Mouse (Mus musculus): ENCODE results near the gene Zcchc18. TPM values are rescaled to one million over a fixed set of nuclear protein-coding genes. Genes with fewer than 3 reads are reported as not detected.
"Not testable (repeated sequence)": the region's sequence is repeated elsewhere in the genome, so short reads cannot be mapped to it uniquely, and the experiment has no call there.

Zcchc18 gene
- polyA plus RNA-seq (2012; rRNA removed): 239 and 250 TPM in 2 replicates

GRCm38 (mm10) chrX:136992978-136993547 lies at the start of gene Zcchc18:
Gene Zcchc18, plus strand, starts transcription at chrX:136993155.
- peak; percentile 65 for TF ChIP-seq POLR2A (IDR thresholded peaks at IDR 0.05; ENCODE audit: extremely low read depth, insufficient read depth, low read length)
- TF ChIP-seq CTCF (IDR thresholded peaks at IDR 0.05; ENCODE audit: extremely low read depth, insufficient read depth, low read length): no peak
- Histone ChIP-seq H3K4me1 (ENCODE audit: control insufficient read depth, insufficient read depth, low read length) (no peaks in the 10 kb centered on the region), H3K4me3 (ENCODE audit: insufficient read depth, low read length) (peak within 1 kb of the TSS; percentile 92), H3K27ac (ENCODE audit: insufficient read depth, low read length) (peak within 1 kb of the TSS; percentile 74)

DNA sequence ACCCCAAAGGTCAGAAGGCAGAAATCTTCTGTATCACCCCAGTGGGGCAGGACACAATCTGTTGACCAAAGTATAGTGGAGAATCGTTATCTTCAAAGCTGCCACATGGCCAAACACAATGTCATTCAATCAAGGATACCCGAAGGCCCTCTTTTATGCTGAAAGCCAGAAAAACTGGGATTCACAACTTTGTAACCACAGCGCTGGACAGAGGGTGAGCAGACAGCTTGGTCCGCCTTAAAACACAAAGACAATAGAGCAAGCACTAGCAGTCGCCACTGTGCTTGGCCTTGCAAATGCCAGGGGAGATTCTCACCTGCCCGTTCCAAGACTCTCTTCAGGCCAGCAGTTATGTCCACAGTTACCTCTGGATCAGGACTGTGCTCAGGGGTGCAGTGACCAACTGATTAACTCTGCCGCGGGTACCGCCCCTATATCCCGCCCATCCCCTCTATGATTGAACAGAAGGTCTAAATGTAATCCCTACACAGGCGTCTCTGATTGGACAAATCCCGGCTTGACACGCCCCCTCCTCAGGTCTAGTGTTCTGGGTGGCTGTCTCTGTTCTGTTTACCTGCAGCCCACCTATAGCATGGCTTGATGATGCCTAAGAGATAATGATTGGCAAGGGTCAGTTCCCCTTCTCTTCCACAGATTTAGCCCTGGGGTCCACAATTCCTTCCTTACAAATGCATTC lies 35.2 kb upstream of the Zcchc18 start:
- not testable (repeated sequence) for H3K4me1 ChIP-seq (ENCODE audit: control insufficient read depth, insufficient read depth, low read length); H3K27ac ChIP-seq (ENCODE audit: insufficient read depth, low read length)
- peak overlapping the region; percentile 49 for H3K4me3 ChIP-seq (ENCODE audit: insufficient read depth, low read length)

GRCm38 (mm10) chrX:136958300-136958699 lies 34.7 kb upstream of the Zcchc18 start:
- not testable (repeated sequence) for H3K27ac ChIP-seq (ENCODE audit: insufficient read depth, low read length); H3K4me1 ChIP-seq (ENCODE audit: control insufficient read depth, insufficient read depth, low read length)
- 0 out of 2 replicates have a peak overlapping the region, but pooled peaks have one; percentile 49 for H3K4me3 ChIP-seq (ENCODE audit: insufficient read depth, low read length)

DNA sequence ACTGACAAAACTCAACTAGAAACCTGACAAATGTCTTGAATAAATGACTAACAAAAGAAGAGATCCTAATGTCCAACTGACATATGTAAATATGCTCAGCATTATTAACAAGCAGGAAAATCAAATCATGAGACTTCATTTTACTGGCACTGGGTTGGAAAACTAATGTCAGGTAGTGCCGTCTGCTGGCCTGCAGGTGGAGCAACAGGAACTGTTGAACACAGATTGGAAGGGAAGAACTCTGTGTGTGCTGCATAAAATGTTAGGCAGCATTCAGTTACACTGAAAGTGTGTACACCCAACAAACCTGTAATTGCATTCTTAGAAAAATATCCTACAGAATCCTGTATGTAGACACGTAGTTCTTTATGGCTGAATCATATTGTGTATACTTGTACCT lies 33.3 kb upstream of the Zcchc18 start:
- Histone ChIP-seq H3K4me1 (ENCODE audit: control insufficient read depth, insufficient read depth, low read length) (no peaks in the 10 kb centered on the region), H3K27ac (ENCODE audit: insufficient read depth, low read length) (no peak overlapping the region), H3K4me3 (ENCODE audit: insufficient read depth, low read length) (no peak overlapping the region)
- no peak for TF ChIP-seq POLR2A (IDR thresholded peaks at IDR 0.05; ENCODE audit: extremely low read depth, insufficient read depth, low read length)
- peak; percentile 41 for TF ChIP-seq CTCF (IDR thresholded peaks at IDR 0.05; ENCODE audit: extremely low read depth, insufficient read depth, low read length)

- H3K27ac ChIP-seq (ENCODE audit: insufficient read depth, low read length); H3K4me1 ChIP-seq (ENCODE audit: control insufficient read depth, insufficient read depth, low read length): not testable (repeated sequence)
- H3K4me3 ChIP-seq (ENCODE audit: insufficient read depth, low read length): peak within 1 kb of the TSS; percentile 79
These were observed 17.6 kb upstream of the Zcchc18 start, which contains the start of gene Tmsb15b2 for GRCm38 (mm10) chrX:136975397-136975796. Gene Tmsb15b2, minus strand, starts transcription at chrX:136975497.

- Histone ChIP-seq H3K27ac (ENCODE audit: insufficient read depth, low read length) (no peak within 1 kb of the TSS), H3K4me1 (ENCODE audit: control insufficient read depth, insufficient read depth, low read length) (no peaks in the 10 kb centered on the region), H3K4me3 (ENCODE audit: insufficient read depth, low read length) (peak within 1 kb of the TSS; percentile 79)
- TF ChIP-seq CTCF (IDR thresholded peaks at IDR 0.05; ENCODE audit: extremely low read depth, insufficient read depth, low read length) (no peak), POLR2A (IDR thresholded peaks at IDR 0.05; ENCODE audit: extremely low read depth, insufficient read depth, low read length) (peak; percentile 59; the same call in 1 of the 2 replicates)
These were observed 16.4 kb upstream of the Zcchc18 start, which contains the start of the genes Tmsb15l and Tmsb15b1 for GRCm38 (mm10) chrX:136976424-136977084. Gene Tmsb15l, minus strand, starts transcription at chrX:136976869. Gene Tmsb15b1, minus strand, starts transcription at chrX:136976874.

DNA sequence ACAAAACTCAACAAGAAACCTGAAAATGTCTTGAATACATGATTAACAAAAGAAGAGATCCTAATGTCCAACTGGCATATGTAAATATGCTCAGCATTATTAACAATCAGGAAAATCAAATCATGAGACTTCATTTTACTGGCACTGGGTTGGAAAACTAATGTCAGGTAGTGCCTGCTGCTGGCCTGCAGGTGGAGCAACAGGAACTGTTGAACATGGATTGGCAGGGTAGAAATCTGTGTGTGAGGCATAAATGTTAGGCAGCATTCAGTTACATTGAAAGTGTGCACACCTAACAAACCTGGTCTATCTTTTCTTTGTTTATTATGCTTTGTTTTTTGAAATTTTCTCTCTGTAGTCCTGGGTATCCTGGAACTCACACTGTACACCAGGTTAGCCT lies 14.3 kb upstream of the Zcchc18 start:
- Histone ChIP-seq H3K27ac (ENCODE audit: insufficient read depth, low read length) (no peak overlapping the region), H3K4me1 (ENCODE audit: control insufficient read depth, insufficient read depth, low read length) (no peaks in the 10 kb centered on the region), H3K4me3 (ENCODE audit: insufficient read depth, low read length) (no peak overlapping the region)
- no peak for TF ChIP-seq POLR2A (IDR thresholded peaks at IDR 0.05; ENCODE audit: extremely low read depth, insufficient read depth, low read length)
- peak; percentile 58 for TF ChIP-seq CTCF (IDR thresholded peaks at IDR 0.05; ENCODE audit: extremely low read depth, insufficient read depth, low read length)

GRCm38 (mm10) chrX:136986039-136986438 lies 6.9 kb upstream of the Zcchc18 start:
- Histone ChIP-seq H3K27ac (ENCODE audit: insufficient read depth, low read length) (no peak overlapping the region), H3K4me1 (ENCODE audit: control insufficient read depth, insufficient read depth, low read length) (no peaks in the 10 kb centered on the region), H3K4me3 (ENCODE audit: insufficient read depth, low read length) (no peak overlapping the region)
- TF ChIP-seq CTCF (IDR thresholded peaks at IDR 0.05; ENCODE audit: extremely low read depth, insufficient read depth, low read length): no peak
- no peak for TF ChIP-seq POLR2A (IDR thresholded peaks at IDR 0.05; ENCODE audit: extremely low read depth, insufficient read depth, low read length)

GRCm38 (mm10) chrX:136991274-136991673 lies 1.7 kb upstream of the Zcchc18 start:
- Histone ChIP-seq H3K4me1 (ENCODE audit: control insufficient read depth, insufficient read depth, low read length) (no peaks in the 10 kb centered on the region), H3K27ac (ENCODE audit: insufficient read depth, low read length) (no peak overlapping the region), H3K4me3 (ENCODE audit: insufficient read depth, low read length) (no peak overlapping the region)
- TF ChIP-seq POLR2A (IDR thresholded peaks at IDR 0.05; ENCODE audit: extremely low read depth, insufficient read depth, low read length): no peak
- no peak for TF ChIP-seq CTCF (IDR thresholded peaks at IDR 0.05; ENCODE audit: extremely low read depth, insufficient read depth, low read length)
